Mouse (Mus musculus): ENCODE measurements around the gene Zbtb24. TPM values are rescaled to one million over a fixed set of nuclear protein-coding genes. Genes with fewer than 3 reads are reported as not detected.

Gene Zbtb24
- polyA plus RNA-seq, 1 experiment from 2014 or later = 23.6 TPM

- Histone ChIP-seq H3K36me3 (peaks cover 78% of the 10 kb centered on the region), H3K9me3 (no peaks in the 10 kb centered on the region), H3K27me3 (no peaks in the 10 kb centered on the region), H3K9ac (replicated peaks) (no peak overlapping the region), H3K4me3 (replicated peaks) (no peak overlapping the region), H3K27ac (no peak overlapping the region), H3K4me1 (replicated peaks) (peaks cover 14% of the 10 kb centered on the region), H3K4me2 (no peak overlapping the region)
- WGBS = 63% methylated on average over 33 of the region's 33 CpGs
- no peak for ATAC-seq (ENCODE audit: insufficient number of reproducible peaks, insufficient read depth, low FRiP score, low TSS enrichment, low read depth)
Observed at GRCm38 (mm10) chr10:41480938-41481880, 31.0 kb downstream of the Zbtb24 start.

GRCm38 (mm10) chr10:41482446-41482845, 32.3 kb downstream of the Zbtb24 start:
- no peak overlapping the region for H3K9ac ChIP-seq (replicated peaks)
- no peak for ATAC-seq (ENCODE audit: insufficient number of reproducible peaks, insufficient read depth, low FRiP score, low TSS enrichment, low read depth)
- no peak overlapping the region for H3K4me3 ChIP-seq (replicated peaks)
- peaks cover 90% of the 10 kb centered on the region for H3K36me3 ChIP-seq
- peaks cover 10% of the 10 kb centered on the region for H3K4me1 ChIP-seq (replicated peaks)
- no peaks in the 10 kb centered on the region for H3K9me3 ChIP-seq
- H3K4me2 ChIP-seq = no peak overlapping the region
- 83% methylated on average over 7 of the region's 7 CpGs for WGBS
- no peaks in the 10 kb centered on the region for H3K27me3 ChIP-seq
- H3K27ac ChIP-seq = no peak overlapping the region

- ATAC-seq (ENCODE audit: insufficient number of reproducible peaks, insufficient read depth, low FRiP score, low TSS enrichment, low read depth) = no peak
- Histone ChIP-seq H3K36me3 (peaks cover 79% of the 10 kb centered on the region), H3K4me3 (replicated peaks) (no peak overlapping the region), H3K27me3 (no peaks in the 10 kb centered on the region), H3K4me1 (replicated peaks) (peaks cover 18% of the 10 kb centered on the region), H3K9me3 (no peaks in the 10 kb centered on the region), H3K9ac (replicated peaks) (no peak overlapping the region), H3K4me2 (no peak overlapping the region), H3K27ac (no peak overlapping the region)
- 90% methylated on average over 16 of the region's 16 CpGs for WGBS
Observed at GRCm38 (mm10) chr10:41485778-41486177, 35.6 kb downstream of the Zbtb24 start.

GRCm38 (mm10) chr10:41486506-41487170, 36.5 kb downstream of the Zbtb24 start:
- Histone ChIP-seq H3K27me3 (no peaks in the 10 kb centered on the region), H3K36me3 (peaks cover 71% of the 10 kb centered on the region), H3K9ac (replicated peaks) (no peak overlapping the region), H3K4me1 (replicated peaks) (peaks cover 18% of the 10 kb centered on the region), H3K4me2 (no peak overlapping the region), H3K4me3 (replicated peaks) (no peak overlapping the region), H3K27ac (no peak overlapping the region), H3K9me3 (no peaks in the 10 kb centered on the region)
- no peak for ATAC-seq (ENCODE audit: insufficient number of reproducible peaks, insufficient read depth, low FRiP score, low TSS enrichment, low read depth)
- 84% methylated on average over 14 of the region's 14 CpGs for whole genome bisulfite sequencing

- H3K27me3 ChIP-seq = no peaks in the 10 kb centered on the region
- peak overlapping the region; percentile 56 for H3K4me3 ChIP-seq (replicated peaks)
- peaks cover 18% of the 10 kb centered on the region for H3K4me1 ChIP-seq (replicated peaks)
- 55% methylated on average over 7 of the region's 7 CpGs for WGBS
- ATAC-seq (ENCODE audit: insufficient number of reproducible peaks, insufficient read depth, low FRiP score, low TSS enrichment, low read depth) = no peak
- peak overlapping the region; percentile 73 for H3K9ac ChIP-seq (replicated peaks)
- no peaks in the 10 kb centered on the region for H3K9me3 ChIP-seq
- H3K36me3 ChIP-seq = peaks cover 48% of the 10 kb centered on the region
- no peak overlapping the region for H3K27ac ChIP-seq
- peak overlapping the region; percentile 98 for H3K4me2 ChIP-seq
Observed at GRCm38 (mm10) chr10:41488877-41489276, 38.7 kb downstream of the Zbtb24 start.

- Histone ChIP-seq H3K27ac (peak overlapping the region; percentile 85; the same call in 1 of the 2 replicates), H3K4me1 (replicated peaks) (peaks cover 18% of the 10 kb centered on the region), H3K9ac (replicated peaks) (peak overlapping the region; percentile 73), H3K36me3 (peaks cover 44% of the 10 kb centered on the region), H3K4me3 (replicated peaks) (peak overlapping the region; percentile 56), H3K27me3 (no peaks in the 10 kb centered on the region), H3K9me3 (no peaks in the 10 kb centered on the region), H3K4me2 (peak overlapping the region; percentile 98)
- no peak for ATAC-seq (ENCODE audit: insufficient number of reproducible peaks, insufficient read depth, low FRiP score, low TSS enrichment, low read depth)
- 23% methylated on average over 8 of the region's 8 CpGs for WGBS
Observed at GRCm38 (mm10) chr10:41489294-41489693, 39.1 kb downstream of the Zbtb24 start.

- H3K4me3 ChIP-seq (replicated peaks) = peak within 1 kb of the TSS; percentile 56
- WGBS = 1% methylated on average over 47 of the region's 50 CpGs
- H3K9me3 ChIP-seq = no peaks in the 10 kb centered on the region
- peak within 1 kb of the TSS; percentile 73 for H3K9ac ChIP-seq (replicated peaks)
- H3K36me3 ChIP-seq = peaks cover 38% of the 10 kb centered on the region
- H3K4me1 ChIP-seq (replicated peaks) = peaks cover 18% of the 10 kb centered on the region
- peak; percentile 93 for ATAC-seq (ENCODE audit: insufficient number of reproducible peaks, insufficient read depth, low FRiP score, low TSS enrichment, low read depth)
- H3K27ac ChIP-seq = peak within 1 kb of the TSS; percentile 85
- H3K27me3 ChIP-seq = no peaks in the 10 kb centered on the region
- peak within 1 kb of the TSS; percentile 98 for H3K4me2 ChIP-seq
Observed at GRCm38 (mm10) chr10:41489708-41490517, 39.7 kb downstream of the Zbtb24 start, which contains the start of the genes Smpd2 and Ppil6. TSS of gene Smpd2 (minus strand) at chr10:41490369. TSS of gene Ppil6 (plus strand) at chr10:41490439.

- 1% methylated on average over 29 of the region's 29 CpGs for WGBS
- ATAC-seq (ENCODE audit: insufficient number of reproducible peaks, insufficient read depth, low FRiP score, low TSS enrichment, low read depth) = peak; percentile 43; the same call in 1 of the 2 replicates
- H3K9ac ChIP-seq (replicated peaks) = peak overlapping the region; percentile 73
- peaks cover 18% of the 10 kb centered on the region for H3K4me1 ChIP-seq (replicated peaks)
- H3K4me2 ChIP-seq = peak overlapping the region; percentile 98
- peak overlapping the region; percentile 54 for H3K27ac ChIP-seq
- H3K9me3 ChIP-seq = no peaks in the 10 kb centered on the region
- no peaks in the 10 kb centered on the region for H3K27me3 ChIP-seq
- peak overlapping the region; percentile 56 for H3K4me3 ChIP-seq (replicated peaks)
- peaks cover 32% of the 10 kb centered on the region for H3K36me3 ChIP-seq
Observed at GRCm38 (mm10) chr10:41490518-41490873, 40.3 kb downstream of the Zbtb24 start.

- Histone ChIP-seq H3K27me3 (no peaks in the 10 kb centered on the region), H3K4me3 (replicated peaks) (no peak overlapping the region), H3K4me2 (no peak overlapping the region; the same call in 1 of the 2 replicates), H3K27ac (no peak overlapping the region), H3K36me3 (peaks cover 26% of the 10 kb centered on the region), H3K4me1 (replicated peaks) (peaks cover 18% of the 10 kb centered on the region), H3K9ac (replicated peaks) (no peak overlapping the region), H3K9me3 (no peaks in the 10 kb centered on the region)
- ATAC-seq (ENCODE audit: insufficient number of reproducible peaks, insufficient read depth, low FRiP score, low TSS enrichment, low read depth) = no peak
- WGBS = 44% methylated on average over 4 of the region's 4 CpGs
Observed at GRCm38 (mm10) chr10:41491111-41491510, 40.9 kb downstream of the Zbtb24 start.

GRCm38 (mm10) chr10:41500941-41501340, 50.8 kb downstream of the Zbtb24 start:
- Histone ChIP-seq H3K4me3 (replicated peaks) (no peak overlapping the region), H3K4me2 (no peak overlapping the region), H3K27me3 (no peaks in the 10 kb centered on the region), H3K36me3 (no peaks in the 10 kb centered on the region), H3K9ac (replicated peaks) (no peak overlapping the region), H3K27ac (no peak overlapping the region), H3K4me1 (replicated peaks) (no peaks in the 10 kb centered on the region), H3K9me3 (no peaks in the 10 kb centered on the region)
- no peak for ATAC-seq (ENCODE audit: insufficient number of reproducible peaks, insufficient read depth, low FRiP score, low TSS enrichment, low read depth)
- WGBS = 76% methylated on average over 4 of the region's 4 CpGs

Measured in limb, embryonic 12.5 days (tissue).